In genomic region chr19:53183620-53184019, GRCm38 (mm10) we compare ENCODE assay signal across 11 mouse cellular contexts. TPM values are rescaled to one million over a fixed set of nuclear protein-coding genes. Genes with fewer than 3 reads are reported as not detected.
DNase-seq lines count a peak whose midpoint lies in the region; ATAC-seq and TF ChIP-seq lines count a peak whose summit lies in the region.
"Had no signal": no experiment of that assay in that cellular context is flagged by ENCODE, and none has a peak within 500 bp of the region (broad histone marks: within the 10 kb centered on the region; RNA-seq: fewer than 3 reads in every experiment).

No protein-coding gene starts in this region.

- intact Hi-C loops in heart, postnatal 25 days (cut with DNase I), result loop anchor here (5.0 kb wide), 2 partner anchors 34 to 41 kb away; partner anchors contain the start of gene Add3

- no peak for TF ChIP-seq CTCF in lung, adult 2 months (IDR thresholded peaks at IDR 0.05; ENCODE audit: insufficient read depth, low read length)

- peak overlapping the region; percentile 80 for H3K27ac ChIP-seq in heart, embryonic 13.5 days (replicated peaks)
- peak overlapping the region; percentile 69 for H3K27ac ChIP-seq in heart, embryonic 15.5 days
- H3K27ac ChIP-seq: macrophage had no signal

- H3K4me3 ChIP-seq in heart, embryonic 13.5 days, result no peak overlapping the region
- no peak overlapping the region for H3K4me3 ChIP-seq in heart, embryonic 15.5 days
- H3K4me3 ChIP-seq in lung, adult 2 months (replicated peaks; ENCODE audit: extremely low read depth, low read depth, low read length), result no peak overlapping the region

- 35% methylated on average over 9 of the region's 9 CpGs for WGBS in heart, embryonic 13.5 days
- 37% methylated on average over 9 of the region's 9 CpGs for WGBS in heart, embryonic 15.5 days
- WGBS in lung, adult 2 months, result 31% methylated on average over 9 of the region's 9 CpGs

- H3K27me3 ChIP-seq in heart, embryonic 13.5 days (replicated peaks), result no peaks in the 10 kb centered on the region
- no peaks in the 10 kb centered on the region for H3K27me3 ChIP-seq in heart, embryonic 15.5 days
- H3K27me3 ChIP-seq: CH12.LX had no signal

- peak overlapping the region; percentile 47 for H3K4me2 ChIP-seq in heart, embryonic 13.5 days
- H3K4me2 ChIP-seq in heart, embryonic 15.5 days, result peak overlapping the region; percentile 9; the same call in 1 of the 2 replicates

- no peak for DNase-seq in heart, postnatal 25 days (ENCODE audit: low spot score)
- DNase-seq in 416B (ENCODE audit: low read depth), result peak; percentile 55
- no peak for DNase-seq in lung, adult 2 months
- no peak for DNase-seq in frontal cortex, postnatal 36 days (ENCODE audit: low spot score in 2 of 2)
- no peak for DNase-seq in left cerebral cortex, adult 11 months (ENCODE audit: low spot score)
- no peak for DNase-seq in right cerebral cortex, adult 18-20 months
- DNase-seq: cerebellum, adult 11-12 months had no signal

- H3K9ac ChIP-seq in heart, embryonic 13.5 days, result peak overlapping the region; percentile 58; the same call in 1 of the 2 replicates
- H3K9ac ChIP-seq in heart, embryonic 15.5 days, result 0 out of 2 replicates have a peak overlapping the region, but pooled peaks have one; percentile 2

- H3K36me3 ChIP-seq in heart, embryonic 13.5 days, result peaks cover 18% of the 10 kb centered on the region
- no peaks in the 10 kb centered on the region for H3K36me3 ChIP-seq in heart, embryonic 15.5 days

- ATAC-seq in heart, embryonic 13.5 days (ENCODE audit: extremely low read depth, insufficient number of reproducible peaks, low FRiP score, low TSS enrichment), result no peak
- ATAC-seq in heart, embryonic 15.5 days (replicated peaks; ENCODE audit: insufficient number of reproducible peaks, insufficient read depth, low FRiP score, low read depth), result no peak

- H3K9me3 ChIP-seq in heart, embryonic 13.5 days, result no peaks in the 10 kb centered on the region
- H3K9me3 ChIP-seq in heart, embryonic 15.5 days (replicated peaks), result no peaks in the 10 kb centered on the region

- peak; percentile 11; the same call in 1 of the 2 replicates for TF ChIP-seq POLR2A in lung, adult 2 months (IDR thresholded peaks at IDR 0.05; ENCODE audit: borderline replicate concordance, extremely low read depth, low read depth, low read length)

- peaks cover 94% of the 10 kb centered on the region for H3K4me1 ChIP-seq in heart, embryonic 13.5 days
- H3K4me1 ChIP-seq in heart, embryonic 15.5 days (replicated peaks), result peaks cover 82% of the 10 kb centered on the region
- peaks cover 39% of the 10 kb centered on the region for H3K4me1 ChIP-seq in lung, adult 2 months (ENCODE audit: control insufficient read depth, insufficient read depth, low read length)

RNA-seq across cellular contexts. Expression of gene Add3, which starts 43.4 kb away (rescaled TPM):
- polyA plus RNA-seq in heart, embryonic 13.5 days (2015; fragmentation: Nextera tagmentation; extraction: Ambion mirVana), result 120 and 121 TPM in 2 replicates
- total RNA-seq in heart, postnatal 25 days (2021), result 10 to 100 TPM; 50.2 to 53.3 TPM
- polyA plus RNA-seq in heart, embryonic 15.5 days (2015; fragmentation: Nextera tagmentation; extraction: Ambion mirVana), result 112 and 118 TPM in 2 replicates
- 40.0 and 53.0 TPM in 2 replicates for polyA plus RNA-seq in lung, adult 2 months (2012; rRNA removed)
